Mouse (Mus musculus) thymus, postnatal 10 days (tissue): ENCODE measurements around the gene Tnfrsf1a.

Experiments used
- DNase-seq, 2 experiments: peaks; one replicate each; pipeline ENCODE4 v3.0.0; 2021; ENCODE audit warnings: low spot score in 2 of 2

Gene Tnfrsf1a

GRCm38 (mm10) chr6:125323547-125323946 lies 25.6 kb upstream of the Tnfrsf1a start:
- no peak for DNase-seq

- DNase-seq = no peak
Measured at GRCm38 (mm10) chr6:125325337-125325736, 23.8 kb upstream of the Tnfrsf1a start.

DNA sequence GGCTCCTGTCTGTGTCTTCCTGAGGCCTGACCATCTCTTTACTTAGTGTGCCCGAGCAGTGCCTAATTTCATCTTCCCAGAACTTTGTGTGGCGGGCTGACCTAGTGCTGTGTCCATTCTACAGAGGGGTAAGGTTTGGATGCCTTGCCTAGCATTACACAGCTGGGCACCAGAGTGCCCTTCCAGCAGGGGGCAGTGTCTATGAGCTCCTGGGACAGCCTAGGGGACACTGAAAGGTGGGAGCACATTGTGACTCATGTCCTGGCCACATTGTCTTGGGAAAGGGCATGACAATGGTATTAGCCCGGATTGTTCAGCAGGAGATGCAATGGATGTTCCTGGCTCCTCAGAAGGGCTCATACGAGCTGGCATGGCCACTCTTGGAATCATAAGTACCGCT lies 20.9 kb upstream of the Tnfrsf1a start:
- DNase-seq = peak; percentile 38 to 74

- peak in 1 of 2 experiments; percentile 55 for DNase-seq
Measured at GRCm38 (mm10) chr6:125330626-125331326, 18.4 kb upstream of the Tnfrsf1a start.

DNA sequence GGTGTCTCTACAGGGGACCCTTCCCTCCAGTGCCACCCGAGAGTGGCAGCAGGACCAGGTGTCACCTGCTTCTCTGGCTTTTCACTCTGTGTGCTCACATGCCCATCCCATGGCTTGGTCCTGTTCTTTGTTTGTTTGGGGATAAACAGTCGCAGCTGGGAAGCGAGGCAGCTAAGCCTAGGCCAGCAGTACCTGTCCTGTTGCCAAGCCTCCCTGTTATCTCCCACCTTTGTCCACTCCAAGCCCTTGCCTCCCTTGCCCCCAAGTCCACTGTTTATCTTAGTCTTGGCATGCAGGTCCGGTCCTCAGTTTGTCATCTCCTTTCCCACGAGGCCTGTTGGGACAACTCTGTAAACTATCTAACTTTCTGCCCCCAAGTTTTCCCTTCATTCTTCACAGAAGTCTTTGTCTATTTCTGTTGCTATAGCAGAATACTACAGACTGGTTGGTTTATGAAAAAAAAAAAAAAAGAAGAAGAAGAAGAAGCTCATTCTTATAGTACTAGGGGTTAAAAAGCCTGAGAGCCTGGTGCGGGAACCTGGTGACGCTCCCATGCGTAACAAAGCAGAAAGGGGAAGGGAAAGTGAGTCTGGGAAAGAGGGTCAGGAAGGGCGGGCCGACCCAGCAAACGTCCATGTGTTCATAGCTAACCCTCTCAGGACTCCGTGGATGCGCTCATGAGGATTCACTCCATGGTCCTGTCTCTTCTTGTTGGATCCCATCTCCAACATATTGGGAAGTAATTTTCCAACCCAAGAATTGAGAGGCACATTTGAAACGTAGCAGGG lies 15.9 kb upstream of the Tnfrsf1a start:
- DNase-seq = no peak

GRCm38 (mm10) chr6:125334356-125334755 lies 14.8 kb upstream of the Tnfrsf1a start:
- no peak for DNase-seq

DNA sequence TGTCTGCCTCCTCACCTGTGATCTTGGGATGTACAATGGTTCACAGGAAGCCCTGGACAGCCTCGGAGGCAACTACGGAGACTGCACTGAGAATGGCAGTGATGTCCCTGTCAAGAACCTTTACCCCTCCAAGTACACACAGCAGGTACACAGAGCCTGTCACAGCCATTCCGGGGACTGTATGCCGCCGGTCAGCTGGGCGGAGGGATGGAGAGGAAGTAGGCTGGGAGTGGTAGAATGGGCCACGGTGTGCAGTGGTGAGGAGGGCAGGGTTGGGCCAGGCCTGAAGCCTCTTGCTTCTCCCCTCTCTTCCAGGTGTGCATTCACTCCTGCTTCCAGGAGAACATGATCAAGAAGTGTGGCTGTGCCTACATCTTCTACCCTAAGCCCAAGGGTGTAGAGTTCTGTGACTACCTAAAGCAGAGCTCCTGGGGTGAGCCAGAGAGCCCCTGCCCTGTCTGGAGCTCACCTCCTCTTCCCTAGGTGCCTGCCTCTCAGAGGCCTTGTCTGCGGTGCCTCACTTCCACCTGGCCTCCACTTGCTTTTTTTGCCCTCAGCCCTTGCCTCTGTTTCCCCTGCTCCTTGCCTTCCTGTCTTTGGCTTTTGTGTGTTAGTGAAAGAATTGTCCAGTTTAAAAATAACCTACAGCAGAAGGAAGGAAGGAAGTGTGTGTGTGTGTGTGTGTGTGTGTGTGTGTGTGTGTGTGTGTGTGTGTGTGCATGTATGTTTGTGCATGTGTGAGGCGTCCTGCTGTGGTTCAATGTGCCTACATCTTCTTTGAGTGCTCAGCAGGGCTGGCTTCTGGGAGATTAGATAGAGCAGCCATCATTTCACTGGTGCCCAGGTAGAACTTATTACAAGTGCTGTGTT lies 10.1 kb upstream of the Tnfrsf1a start:
- DNase-seq = no peak

- DNase-seq = no peak
Measured at GRCm38 (mm10) chr6:125340244-125340643, 8.9 kb upstream of the Tnfrsf1a start.

DNA sequence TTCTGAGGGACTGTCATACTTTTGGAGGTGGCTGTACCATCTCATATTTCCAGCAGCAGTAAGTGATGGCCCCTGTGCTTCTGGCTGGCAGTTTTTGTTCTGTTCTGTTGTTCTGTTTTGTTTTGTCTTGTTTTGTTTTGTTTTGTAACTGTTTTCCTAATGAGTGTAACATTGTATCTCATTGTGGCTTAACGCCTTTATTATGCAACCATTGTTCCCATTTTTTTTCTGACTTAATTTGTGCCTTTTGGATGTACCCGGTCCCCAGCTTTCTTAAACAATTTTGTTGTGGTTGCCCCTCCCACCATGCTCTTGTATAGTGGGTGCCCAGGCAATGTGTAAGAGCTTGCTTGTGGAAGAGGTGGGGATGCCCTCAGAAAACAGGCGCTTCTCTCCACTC lies 7.0 kb upstream of the Tnfrsf1a start:
- no peak for DNase-seq

- no peak for DNase-seq
Measured at GRCm38 (mm10) chr6:125344084-125344483, 5.1 kb upstream of the Tnfrsf1a start.

- no peak for DNase-seq
Measured at GRCm38 (mm10) chr6:125344866-125345265, 4.3 kb upstream of the Tnfrsf1a start.

DNA sequence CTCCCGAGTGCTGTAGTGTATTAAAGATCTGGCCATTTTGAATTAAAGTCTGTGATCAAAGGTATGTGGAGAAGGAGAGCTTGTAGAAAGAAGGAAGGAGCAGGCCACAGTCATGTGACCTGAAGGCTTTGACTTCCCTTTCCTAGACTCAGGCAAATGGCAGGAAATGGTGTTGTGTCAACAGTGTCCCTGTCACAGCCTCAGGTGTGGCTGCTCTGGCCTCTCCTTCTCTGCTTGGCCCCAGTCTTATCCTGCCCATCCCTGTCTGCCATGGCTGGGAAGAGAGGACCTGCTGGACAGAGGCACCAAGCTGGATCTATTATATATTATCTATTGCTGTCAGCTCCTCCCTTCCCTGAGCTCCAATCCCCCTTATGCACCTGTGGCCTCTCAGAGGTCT lies 3.5 kb upstream of the Tnfrsf1a start:
- DNase-seq = no peak

DNA sequence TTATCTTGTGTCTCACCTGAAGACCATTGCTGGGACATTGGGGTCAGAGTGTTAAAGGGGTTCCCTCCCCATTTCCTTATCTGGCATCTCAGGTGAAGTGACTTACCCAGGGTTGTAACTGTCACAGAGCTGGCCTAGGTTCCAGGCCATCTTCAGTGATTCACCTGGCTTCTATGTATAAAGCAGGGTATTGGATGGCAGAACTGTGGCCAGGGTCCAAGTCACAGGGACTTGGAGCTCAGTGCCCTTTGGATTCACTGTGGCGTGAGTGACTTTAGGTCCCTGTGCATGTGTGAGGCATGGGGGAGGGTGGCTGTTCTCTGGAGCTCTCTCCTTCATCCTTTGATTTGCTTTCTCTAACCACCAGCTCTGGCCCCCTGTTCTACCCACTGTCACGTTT lies 3.1 kb upstream of the Tnfrsf1a start:
- DNase-seq = no peak

DNA sequence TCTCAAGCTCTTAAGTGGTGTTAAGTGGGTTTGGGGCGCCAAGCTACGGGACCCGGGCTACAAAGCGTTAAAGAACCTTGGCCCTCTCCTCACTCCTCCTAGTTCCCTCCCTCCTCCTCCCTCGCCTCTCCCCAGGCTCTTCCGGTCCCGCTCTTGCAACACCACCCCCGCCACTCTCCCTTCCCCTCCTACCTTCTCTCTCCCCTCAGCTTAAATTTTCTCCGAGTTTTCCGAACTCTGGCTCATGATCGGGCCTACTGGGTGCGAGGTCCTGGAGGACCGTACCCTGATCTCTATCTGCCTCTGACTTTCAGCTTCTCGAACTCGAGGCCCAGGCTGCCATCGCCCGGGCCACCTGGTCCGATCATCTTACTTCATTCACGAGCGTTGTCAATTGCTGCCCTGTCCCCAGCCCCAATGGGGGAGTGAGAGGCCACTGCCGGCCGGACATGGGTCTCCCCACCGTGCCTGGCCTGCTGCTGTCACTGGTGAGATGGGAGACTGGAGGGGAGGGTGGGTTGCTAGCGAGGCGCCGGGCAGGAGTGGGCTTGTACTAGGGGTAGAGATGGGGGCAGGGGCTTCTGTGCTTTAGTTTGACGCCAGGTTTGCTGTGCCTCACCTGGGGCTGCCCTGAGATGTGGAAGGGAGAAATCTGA lies 541 bp downstream of the Tnfrsf1a start:
- peak; percentile 58 to 69 for DNase-seq

DNA sequence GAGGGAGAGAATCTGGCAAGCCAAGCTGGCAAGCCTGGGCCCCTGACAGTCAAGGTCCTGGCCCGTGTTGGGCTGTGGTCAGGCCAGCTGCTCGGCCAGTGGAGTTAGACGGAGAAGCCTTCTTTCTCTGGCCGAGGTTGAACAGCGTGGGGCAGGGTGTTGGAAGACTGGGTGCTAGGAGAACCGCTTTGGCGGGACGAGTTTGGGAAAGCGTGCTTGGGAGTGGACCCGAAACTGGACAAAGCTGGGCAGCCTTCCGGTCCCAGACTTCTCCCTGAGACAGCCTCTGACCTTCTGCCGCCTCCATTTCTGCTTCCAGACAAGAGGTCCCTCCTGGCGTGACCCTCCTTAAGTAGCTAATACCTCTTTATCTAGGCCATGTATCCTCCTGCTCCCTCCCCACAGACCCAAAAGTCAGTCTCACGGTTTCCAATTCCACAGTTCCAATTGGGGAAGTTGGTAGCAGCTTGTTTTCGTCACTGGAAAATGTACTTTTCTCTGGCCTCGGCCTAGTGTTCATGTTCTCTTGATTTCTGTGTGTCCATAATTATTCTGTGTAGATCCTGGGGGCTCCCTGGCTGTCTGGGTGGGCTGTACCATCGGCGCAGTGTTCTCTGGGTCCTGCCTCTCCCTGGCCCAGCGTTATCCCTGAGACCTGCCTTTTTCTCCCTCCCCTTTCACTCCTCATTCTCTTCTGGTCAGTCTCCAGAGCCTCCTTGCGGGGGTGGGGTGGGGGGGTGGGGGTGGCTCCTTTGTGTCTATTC lies 1.3 kb downstream of the Tnfrsf1a start:
- DNase-seq = no peak

GRCm38 (mm10) chr6:125350995-125351324 lies 1.8 kb downstream of the Tnfrsf1a start:
- DNase-seq = no peak

GRCm38 (mm10) chr6:125351368-125352045 lies 2.3 kb downstream of the Tnfrsf1a start:
- no peak for DNase-seq

- no peak for DNase-seq
Measured at GRCm38 (mm10) chr6:125352046-125352384, 2.9 kb downstream of the Tnfrsf1a start.

DNA sequence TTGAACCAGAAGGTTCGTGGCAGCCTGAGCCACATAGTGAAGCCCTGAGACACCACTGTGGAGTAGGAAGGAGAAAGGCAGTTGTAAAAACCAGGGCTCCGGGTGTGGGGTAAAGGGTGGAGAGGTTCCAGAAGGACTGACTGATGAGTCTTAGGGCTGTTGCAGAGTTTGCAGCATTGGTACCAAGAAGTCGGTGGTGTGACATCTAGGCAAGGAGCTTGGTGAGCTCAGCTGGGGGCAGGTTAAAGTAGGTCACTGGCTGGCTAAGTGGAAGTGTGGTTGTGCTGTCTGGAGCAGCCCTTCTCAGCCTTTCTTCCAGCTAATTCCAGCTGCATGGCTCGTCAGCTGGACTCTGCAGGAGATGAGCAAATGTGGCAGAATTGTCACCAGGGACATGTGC lies 3.6 kb downstream of the Tnfrsf1a start:
- DNase-seq = peak; percentile 49 to 51

GRCm38 (mm10) chr6:125353221-125353620 lies 4.1 kb downstream of the Tnfrsf1a start:
- DNase-seq = no peak

DNA sequence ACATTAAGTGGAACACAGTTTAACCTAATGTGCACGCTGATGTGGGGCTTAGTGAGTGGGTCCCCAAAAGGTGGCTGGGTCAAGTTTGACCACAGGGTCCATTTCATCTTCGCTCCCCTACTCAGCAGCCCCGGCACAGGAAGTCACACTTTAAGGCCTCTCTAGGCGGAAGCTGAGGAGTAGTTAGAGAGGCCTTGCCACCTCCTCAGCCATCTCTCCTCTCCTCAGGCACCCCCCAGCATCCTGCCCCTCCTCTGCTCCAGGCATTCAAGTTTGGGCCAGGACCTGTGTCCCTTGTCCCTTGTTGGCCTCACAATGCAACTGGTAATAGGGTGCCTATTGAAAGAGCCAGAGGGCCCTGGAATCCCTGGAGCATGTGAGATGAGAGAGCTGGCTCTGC lies 4.5 kb downstream of the Tnfrsf1a start:
- DNase-seq = peak; percentile 64 to 69
